Mouse (Mus musculus) kidney, postnatal 14 days (tissue): ENCODE measurements around the gene Cd19.

Source experiments
- DNase-seq: peaks from one replicate; pipeline ENCODE4 v3.0.0; 2022; ENCODE audit warnings: mixed read lengths

Gene Cd19

GRCm38 (mm10) chr7:126414725-126415124 is at the start of gene Cd19:
Gene Cd19 (minus strand): TSS chr7:126414889.
- DNase-seq: no peak

GRCm38 (mm10) chr7:126464121-126464520 is 49.4 kb upstream of the Cd19 start:
- DNase-seq: no peak

- no peak for DNase-seq
These were observed 48.9 kb upstream of the Cd19 start for GRCm38 (mm10) chr7:126463547-126463946.

- no peak for DNase-seq
These were observed 48.3 kb upstream of the Cd19 start, which contains the start of gene Atp2a1 for GRCm38 (mm10) chr7:126463004-126463403. Gene Atp2a1 (minus strand): TSS chr7:126463108.

- no peak for DNase-seq
These were observed 46.9 kb upstream of the Cd19 start for GRCm38 (mm10) chr7:126461626-126462025.

- DNase-seq: no peak
These were observed 46.1 kb upstream of the Cd19 start for GRCm38 (mm10) chr7:126460623-126461399.

- DNase-seq: no peak
These were observed 44.3 kb upstream of the Cd19 start for GRCm38 (mm10) chr7:126458844-126459618.

- no peak for DNase-seq
These were observed 43.5 kb upstream of the Cd19 start for GRCm38 (mm10) chr7:126458225-126458624.

GRCm38 (mm10) chr7:126456382-126457266 is 41.9 kb upstream of the Cd19 start:
- no peak for DNase-seq

GRCm38 (mm10) chr7:126455242-126455641 is 40.6 kb upstream of the Cd19 start:
- DNase-seq: no peak

GRCm38 (mm10) chr7:126453861-126454260 is 39.2 kb upstream of the Cd19 start:
- DNase-seq: no peak

- no peak for DNase-seq
These were observed 37.6 kb upstream of the Cd19 start for GRCm38 (mm10) chr7:126452244-126452643.

- no peak for DNase-seq
These were observed 36.0 kb upstream of the Cd19 start for GRCm38 (mm10) chr7:126450641-126451040.

GRCm38 (mm10) chr7:126449991-126450390 is 35.3 kb upstream of the Cd19 start:
- DNase-seq: no peak

- no peak for DNase-seq
These were observed 33.8 kb upstream of the Cd19 start for GRCm38 (mm10) chr7:126448481-126448880.

GRCm38 (mm10) chr7:126446217-126446616 is 31.5 kb upstream of the Cd19 start:
- no peak for DNase-seq

- DNase-seq: no peak
These were observed 30.6 kb upstream of the Cd19 start for GRCm38 (mm10) chr7:126445104-126445815.

GRCm38 (mm10) chr7:126444536-126444935 is 29.8 kb upstream of the Cd19 start:
- DNase-seq: no peak

GRCm38 (mm10) chr7:126443997-126444396 is 29.3 kb upstream of the Cd19 start:
- DNase-seq: no peak

GRCm38 (mm10) chr7:126440134-126440533 is 25.4 kb upstream of the Cd19 start:
- DNase-seq: no peak

- peak; percentile 55 for DNase-seq
These were observed 22.2 kb upstream of the Cd19 start for GRCm38 (mm10) chr7:126436851-126437250.

- DNase-seq: no peak
These were observed 21.1 kb upstream of the Cd19 start for GRCm38 (mm10) chr7:126435801-126436200.
